Mouse (Mus musculus) thymus, postnatal 10 days (tissue): ENCODE measurements around the gene Ctnnd2.
A peak's percentile ranks its signal among the peaks of the same experiment; 100 is the strongest.
"Not testable (repeated sequence)": the region's sequence is repeated elsewhere in the genome, so short reads cannot be mapped to it uniquely, and the experiment has no call there.

ENCODE experiments used
- DNase-seq, 2 experiments: peaks; one replicate each; pipeline ENCODE4 v3.0.0; 2021; ENCODE audit warnings: low spot score in 2 of 2

Ctnnd2 gene

GRCm38 (mm10) chr15:30172391-30173281, at the start of gene Ctnnd2:
Ctnnd2 (plus strand) TSS chr15:30172593.
- peak in 1 of 2 experiments; percentile 4 for DNase-seq

GRCm38 (mm10) chr15:30130705-30131104, 41.7 kb upstream of the Ctnnd2 start:
- DNase-seq: no peak

- DNase-seq: not testable (repeated sequence)
Observed at GRCm38 (mm10) chr15:30139626-30140025, 32.8 kb upstream of the Ctnnd2 start.

- no peak for DNase-seq
Observed at GRCm38 (mm10) chr15:30145413-30145812, 27.0 kb upstream of the Ctnnd2 start.

GRCm38 (mm10) chr15:30152176-30152575, 20.2 kb upstream of the Ctnnd2 start:
- DNase-seq: no peak

- DNase-seq: no peak
Observed at GRCm38 (mm10) chr15:30157975-30158374, 14.4 kb upstream of the Ctnnd2 start.

- DNase-seq: no peak
Observed at GRCm38 (mm10) chr15:30170031-30170430, 2.4 kb upstream of the Ctnnd2 start.

GRCm38 (mm10) chr15:30171493-30172195, 749 bp upstream of the Ctnnd2 start:
- no peak for DNase-seq

- no peak for DNase-seq
Observed at GRCm38 (mm10) chr15:30173370-30173941, 1.1 kb downstream of the Ctnnd2 start.

GRCm38 (mm10) chr15:30174321-30174720, 1.9 kb downstream of the Ctnnd2 start:
- DNase-seq: no peak

GRCm38 (mm10) chr15:30184020-30184419, 11.6 kb downstream of the Ctnnd2 start:
- DNase-seq: no peak

- DNase-seq: no peak
Observed at GRCm38 (mm10) chr15:30190872-30191271, 18.5 kb downstream of the Ctnnd2 start.

GRCm38 (mm10) chr15:30191931-30192668, 19.7 kb downstream of the Ctnnd2 start:
- no peak for DNase-seq

GRCm38 (mm10) chr15:30198429-30198828, 26.0 kb downstream of the Ctnnd2 start:
- DNase-seq: no peak

- no peak for DNase-seq
Observed at GRCm38 (mm10) chr15:30199785-30200184, 27.4 kb downstream of the Ctnnd2 start.

- no peak for DNase-seq
Observed at GRCm38 (mm10) chr15:30201211-30201610, 28.8 kb downstream of the Ctnnd2 start.

GRCm38 (mm10) chr15:30201617-30202016, 29.2 kb downstream of the Ctnnd2 start:
- no peak for DNase-seq

- no peak for DNase-seq
Observed at GRCm38 (mm10) chr15:30212746-30213145, 40.4 kb downstream of the Ctnnd2 start.

GRCm38 (mm10) chr15:30215871-30216270, 43.5 kb downstream of the Ctnnd2 start:
- no peak for DNase-seq

- no peak for DNase-seq
Observed at GRCm38 (mm10) chr15:30229112-30229511, 56.7 kb downstream of the Ctnnd2 start.

GRCm38 (mm10) chr15:30235210-30236034, 63.0 kb downstream of the Ctnnd2 start:
- DNase-seq: no peak
